In genomic region chr12:82097126-82097525, GRCm38 (mm10) we compare ENCODE assay signal across 27 mouse cellular contexts.
DNase-seq lines count a peak whose midpoint lies in the region; ATAC-seq and TF ChIP-seq lines count a peak whose summit lies in the region.
"Had no signal": no experiment of that assay in that cellular context is flagged by ENCODE, and none has a peak within 500 bp of the region (broad histone marks: within the 10 kb centered on the region; RNA-seq: fewer than 3 reads in every experiment).

No protein-coding gene starts in this region.

- no peak overlapping the region for H3K4me2 ChIP-seq in kidney, embryonic 16.5 days (replicated peaks; ENCODE audit: low read depth, low read length)
- H3K4me2 ChIP-seq in limb, embryonic 14.5 days (replicated peaks; ENCODE audit: low read depth, low read length, severe bottlenecking), result no peak overlapping the region
- no peak overlapping the region for H3K4me2 ChIP-seq in intestine, embryonic 15.5 days (replicated peaks)
- H3K4me2 ChIP-seq: embryonic facial prominence, embryonic 12.5 days; forebrain, embryonic 12.5 days; hindbrain, embryonic 13.5 days; limb, embryonic 12.5 days; lung, embryonic 15.5 days; neural tube, embryonic 13.5 days; stomach, embryonic 15.5 days had no signal

- no peak overlapping the region for H3K27ac ChIP-seq in kidney, embryonic 16.5 days (ENCODE audit: low read length)
- H3K27ac ChIP-seq in limb, embryonic 14.5 days (replicated peaks; ENCODE audit: low read depth, low read length), result 0 out of 2 replicates have a peak overlapping the region, but pooled peaks have one; percentile 1
- H3K27ac ChIP-seq in limb, embryonic 10.5 days, result no peak overlapping the region
- 0 out of 2 replicates have a peak overlapping the region, but pooled peaks have one; percentile 15 for H3K27ac ChIP-seq in intestine, embryonic 15.5 days
- H3K27ac ChIP-seq in small intestine, adult 2 months (ENCODE audit: insufficient read depth, low read depth, low read length), result peak overlapping the region; percentile 94
- H3K27ac ChIP-seq: embryonic facial prominence, embryonic 12.5 days; forebrain, embryonic 12.5 days; gastrocnemius, adult 2 months; hindbrain, embryonic 13.5 days; limb, embryonic 12.5 days; liver, embryonic 14.5 days; lung, embryonic 15.5 days; macrophage; midbrain, embryonic 10.5 days; neural tube, embryonic 13.5 days; stomach, embryonic 15.5 days had no signal

- DNase-seq in kidney, adult 11 months, result peak; percentile 6
- DNase-seq in limb, embryonic 14.5 days (ENCODE audit: low spot score), result no peak
- DNase-seq in limb, embryonic 10.5 days (ENCODE audit: low spot score), result no peak
- no peak for DNase-seq in embryo, embryonic 10 days (ENCODE audit: low spot score)
- DNase-seq: cerebellum, adult 18-20 months; cerebellum, postnatal 14 days; gastrocnemius, adult 2 months; heart, postnatal 36 days; right cerebral cortex, postnatal 4 days had no signal

- H3K9ac ChIP-seq in kidney, embryonic 16.5 days (replicated peaks; ENCODE audit: low read length), result no peak overlapping the region
- H3K9ac ChIP-seq in limb, embryonic 14.5 days (ENCODE audit: low read depth, low read length, severe bottlenecking), result no peak overlapping the region
- no peak overlapping the region for H3K9ac ChIP-seq in intestine, embryonic 15.5 days
- H3K9ac ChIP-seq: embryonic facial prominence, embryonic 12.5 days; forebrain, embryonic 12.5 days; hindbrain, embryonic 13.5 days; limb, embryonic 12.5 days; liver, embryonic 14.5 days; lung, embryonic 15.5 days; neural tube, embryonic 13.5 days; stomach, embryonic 15.5 days had no signal

- no peak for TF ChIP-seq POLR2A in limb, embryonic 14.5 days (IDR thresholded peaks at IDR 0.05; ENCODE audit: borderline replicate concordance, extremely low read depth, insufficient read depth, insufficient read length)
- TF ChIP-seq POLR2A in small intestine, adult 2 months (IDR thresholded peaks at IDR 0.05; ENCODE audit: low read depth, low read length), result no peak

- H3K36me3 ChIP-seq in kidney, embryonic 16.5 days (ENCODE audit: insufficient read depth, low read length), result no peaks in the 10 kb centered on the region
- H3K36me3 ChIP-seq in limb, embryonic 14.5 days (ENCODE audit: control insufficient read depth, insufficient read depth, low read length), result no peaks in the 10 kb centered on the region
- no peaks in the 10 kb centered on the region for H3K36me3 ChIP-seq in limb, embryonic 10.5 days
- no peaks in the 10 kb centered on the region for H3K36me3 ChIP-seq in intestine, embryonic 15.5 days
- H3K36me3 ChIP-seq in small intestine, adult 2 months (ENCODE audit: control insufficient read depth, insufficient read depth, low read length), result no peaks in the 10 kb centered on the region
- H3K36me3 ChIP-seq: embryonic facial prominence, embryonic 12.5 days; forebrain, embryonic 12.5 days; G1E; hindbrain, embryonic 13.5 days; limb, embryonic 12.5 days; lung, embryonic 15.5 days; midbrain, embryonic 10.5 days; neural tube, embryonic 13.5 days; stomach, embryonic 15.5 days had no signal

- H3K27me3 ChIP-seq in kidney, embryonic 16.5 days (ENCODE audit: insufficient read depth, low read length), result no peaks in the 10 kb centered on the region
- no peaks in the 10 kb centered on the region for H3K27me3 ChIP-seq in limb, embryonic 14.5 days (ENCODE audit: control insufficient read depth, insufficient read depth, low read length)
- no peaks in the 10 kb centered on the region for H3K27me3 ChIP-seq in limb, embryonic 10.5 days (ENCODE audit: low read depth, poor library complexity, severe bottlenecking)
- H3K27me3 ChIP-seq in intestine, embryonic 15.5 days (replicated peaks), result no peaks in the 10 kb centered on the region
- H3K27me3 ChIP-seq in small intestine, adult 2 months (ENCODE audit: control insufficient read depth, insufficient read depth, low read length), result no peaks in the 10 kb centered on the region
- H3K27me3 ChIP-seq: CH12.LX; embryonic facial prominence, embryonic 12.5 days; forebrain, embryonic 12.5 days; hindbrain, embryonic 13.5 days; limb, embryonic 12.5 days; lung, embryonic 15.5 days; neural tube, embryonic 13.5 days; Patski; stomach, embryonic 15.5 days had no signal

- 77% methylated on average over 6 of the region's 6 CpGs for WGBS in kidney, embryonic 16.5 days
- 75% methylated on average over 6 of the region's 6 CpGs for WGBS in limb, embryonic 14.5 days
- WGBS in limb, embryonic 10.5 days, result 95% methylated on average over 6 of the region's 6 CpGs
- WGBS in intestine, embryonic 15.5 days, result 53% methylated on average over 6 of the region's 6 CpGs
- WGBS in small intestine, adult 2 months, result 18% methylated on average over 6 of the region's 6 CpGs

- peaks cover 3% of the 10 kb centered on the region; the same call in 1 of the 2 replicates for H3K9me3 ChIP-seq in kidney, embryonic 16.5 days (ENCODE audit: low read length)
- no peaks in the 10 kb centered on the region for H3K9me3 ChIP-seq in limb, embryonic 14.5 days (ENCODE audit: control insufficient read depth, low read length)
- no peaks in the 10 kb centered on the region for H3K9me3 ChIP-seq in limb, embryonic 10.5 days (replicated peaks)
- no peaks in the 10 kb centered on the region for H3K9me3 ChIP-seq in intestine, embryonic 15.5 days
- H3K9me3 ChIP-seq: forebrain, embryonic 12.5 days; hindbrain, embryonic 13.5 days; lung, embryonic 15.5 days; neural tube, embryonic 13.5 days; stomach, embryonic 15.5 days had no signal

- TF ChIP-seq CTCF in small intestine, adult 2 months (IDR thresholded peaks at IDR 0.05; ENCODE audit: extremely low read depth, insufficient read length, insufficient replicate concordance, low read depth, low read length), result no peak

- no peak for ATAC-seq in kidney, embryonic 16.5 days (ENCODE audit: low FRiP score, low TSS enrichment)
- ATAC-seq in limb, embryonic 14.5 days (ENCODE audit: low FRiP score, low read depth), result no peak
- ATAC-seq in intestine, embryonic 15.5 days, result peak; percentile 51; the same call in 1 of the 2 replicates
- ATAC-seq: midbrain, embryonic 16.5 days; Patski had no signal

- no peak overlapping the region for H3K4me3 ChIP-seq in kidney, embryonic 16.5 days (ENCODE audit: low read length)
- H3K4me3 ChIP-seq in limb, embryonic 14.5 days (replicated peaks; ENCODE audit: low read length), result no peak overlapping the region
- no peak overlapping the region for H3K4me3 ChIP-seq in limb, embryonic 10.5 days
- H3K4me3 ChIP-seq in intestine, embryonic 15.5 days (replicated peaks), result no peak overlapping the region
- H3K4me3 ChIP-seq in small intestine, adult 2 months (ENCODE audit: low read depth, low read length), result no peak overlapping the region; the same call in 1 of the 2 replicates
- H3K4me3 ChIP-seq: embryonic facial prominence, embryonic 12.5 days; forebrain, embryonic 12.5 days; gastrocnemius, adult 2 months; hindbrain, embryonic 13.5 days; limb, embryonic 12.5 days; lung, embryonic 15.5 days; midbrain, embryonic 10.5 days; myocyte; neural tube, embryonic 13.5 days; stomach, embryonic 15.5 days had no signal

- peaks cover 6% of the 10 kb centered on the region; the same call in 1 of the 2 replicates for H3K4me1 ChIP-seq in kidney, embryonic 16.5 days (ENCODE audit: insufficient read depth, low read length)
- peaks cover 12% of the 10 kb centered on the region; the same call in 1 of the 2 replicates for H3K4me1 ChIP-seq in limb, embryonic 14.5 days (ENCODE audit: control insufficient read depth, insufficient read depth, low read length)
- H3K4me1 ChIP-seq in limb, embryonic 10.5 days, result peaks cover 5% of the 10 kb centered on the region; the same call in 1 of the 2 replicates
- peaks cover 8% of the 10 kb centered on the region; the same call in 1 of the 2 replicates for H3K4me1 ChIP-seq in intestine, embryonic 15.5 days (replicated peaks)
- peaks cover 13% of the 10 kb centered on the region; the same call in 1 of the 2 replicates for H3K4me1 ChIP-seq in small intestine, adult 2 months (ENCODE audit: control insufficient read depth, insufficient read depth, insufficient read length, low read length)
- H3K4me1 ChIP-seq: stomach, embryonic 15.5 days had no signal

Comparison
In these comparisons a context has a peak if more than half of its experiments do, and no peak if none do; other contexts are left out.
1. H3K27ac ChIP-seq: peak in limb, embryonic 14.5 days (single experiment), intestine, embryonic 15.5 days (single experiment) and small intestine, adult 2 months (single experiment); none in kidney, embryonic 16.5 days (single experiment) and limb, embryonic 10.5 days (single experiment).